ENCODE assay signal across 17 mouse cellular contexts in genomic region chr17:83482817-83483536, GRCm38 (mm10). TPM values are rescaled to one million over a fixed set of nuclear protein-coding genes. Genes with fewer than 3 reads are reported as not detected.
DNase-seq lines count a peak whose midpoint lies in the region; ATAC-seq lines count a peak whose summit lies in the region.
"Had no signal": no experiment of that assay in that cellular context is flagged by ENCODE, and none has a peak within 500 bp of the region (broad histone marks: within the 10 kb centered on the region; RNA-seq: fewer than 3 reads in every experiment).

No protein-coding gene starts in this region.

- no peak overlapping the region for H3K27ac ChIP-seq in kidney, embryonic 15.5 days
- H3K27ac ChIP-seq in intestine, embryonic 16.5 days (ENCODE audit: low read length): peak overlapping the region; percentile 61
- H3K27ac ChIP-seq: embryonic facial prominence, embryonic 10.5 days; forebrain, embryonic 13.5 days; hindbrain, embryonic 10.5 days; hindbrain, embryonic 14.5 days had no signal

- H3K9ac ChIP-seq in kidney, embryonic 15.5 days: no peak overlapping the region
- no peak overlapping the region for H3K9ac ChIP-seq in intestine, embryonic 16.5 days (ENCODE audit: low read depth, low read length)
- H3K9ac ChIP-seq: forebrain, embryonic 13.5 days; forebrain, postnatal 0 days; heart, embryonic 12.5 days; hindbrain, embryonic 14.5 days had no signal

- WGBS in kidney, embryonic 15.5 days: 93% methylated on average over 7 of the region's 7 CpGs
- WGBS in intestine, embryonic 16.5 days: 74% methylated on average over 7 of the region's 7 CpGs

- peak; percentile 19 for DNase-seq in kidney, adult 11 months
- no peak for DNase-seq in kidney, adult 18-20 months
- DNase-seq in kidney, postnatal 14 days: peak; percentile 18
- DNase-seq in cerebellum, postnatal 14 days: no peak
- DNase-seq in gastrocnemius, postnatal 25 days: no peak
- DNase-seq: adrenal gland, postnatal 10 days; cerebellum, adult 11 months; cerebellum, adult 9-10 months; forebrain, postnatal 0 days; gastrocnemius, postnatal 14 days had no signal

- no peaks in the 10 kb centered on the region for H3K27me3 ChIP-seq in kidney, embryonic 15.5 days
- H3K27me3 ChIP-seq in intestine, embryonic 16.5 days (replicated peaks; ENCODE audit: control insufficient read depth, insufficient read depth, low read length): no peaks in the 10 kb centered on the region
- H3K27me3 ChIP-seq: forebrain, embryonic 13.5 days; heart, embryonic 12.5 days had no signal

- H3K4me2 ChIP-seq in kidney, embryonic 15.5 days: no peak overlapping the region
- H3K4me2 ChIP-seq in intestine, embryonic 16.5 days (ENCODE audit: low read depth, low read length): no peak overlapping the region
- H3K4me2 ChIP-seq: forebrain, embryonic 13.5 days; heart, embryonic 12.5 days; hindbrain, embryonic 14.5 days had no signal

- ATAC-seq in kidney, embryonic 15.5 days (replicated peaks; ENCODE audit: low FRiP score): no peak
- ATAC-seq in intestine, embryonic 16.5 days: peak; percentile 87
- ATAC-seq: forebrain, embryonic 13.5 days; forebrain, postnatal 0 days had no signal

- H3K9me3 ChIP-seq in kidney, embryonic 15.5 days (replicated peaks): no peaks in the 10 kb centered on the region
- no peaks in the 10 kb centered on the region for H3K9me3 ChIP-seq in intestine, embryonic 16.5 days (ENCODE audit: control insufficient read depth, low read length)
- H3K9me3 ChIP-seq: embryonic facial prominence, embryonic 10.5 days; forebrain, embryonic 13.5 days; heart, embryonic 12.5 days; hindbrain, embryonic 10.5 days had no signal

- 0 out of 2 replicates have a peak, but pooled peaks cover 3% of the 10 kb centered on the region for H3K4me1 ChIP-seq in kidney, embryonic 15.5 days
- H3K4me1 ChIP-seq in intestine, embryonic 16.5 days (ENCODE audit: control insufficient read depth, insufficient read depth, low read length): peaks cover 8% of the 10 kb centered on the region; the same call in 1 of the 2 replicates
- H3K4me1 ChIP-seq: heart, embryonic 12.5 days; hindbrain, embryonic 10.5 days had no signal

- H3K4me3 ChIP-seq in kidney, embryonic 15.5 days (replicated peaks): no peak overlapping the region
- no peak overlapping the region for H3K4me3 ChIP-seq in intestine, embryonic 16.5 days (ENCODE audit: low read length)
- H3K4me3 ChIP-seq: embryonic facial prominence, embryonic 10.5 days; forebrain, embryonic 13.5 days; heart, embryonic 12.5 days; hindbrain, embryonic 10.5 days had no signal

- H3K36me3 ChIP-seq in kidney, embryonic 15.5 days: peaks cover 39% of the 10 kb centered on the region
- peaks cover 19% of the 10 kb centered on the region; the same call in 1 of the 2 replicates for H3K36me3 ChIP-seq in intestine, embryonic 16.5 days (ENCODE audit: control insufficient read depth, insufficient read depth, low read length)

RNA-seq across cellular contexts. Expression of gene Cox7a2l, which starts 34.2 kb away (rescaled TPM):
- 189 and 196 TPM in 2 replicates for polyA plus RNA-seq in kidney, embryonic 15.5 days (2015; fragmentation: Nextera tagmentation; extraction: Ambion mirVana)
- polyA plus RNA-seq in intestine, embryonic 16.5 days (2015; fragmentation: Nextera tagmentation; extraction: Ambion mirVana): 189 and 191 TPM in 2 replicates
- 100 to 1,000 TPM; 134 to 151 TPM for total RNA-seq in gastrocnemius, postnatal 25 days (2021)

Comparison
In these comparisons a context has a peak if more than half of its experiments do, and no peak if none do; other contexts are left out.
1. DNase-seq: peak in kidney, adult 11 months (single experiment) and kidney, postnatal 14 days (single experiment); none in kidney, adult 18-20 months (single experiment), cerebellum, postnatal 14 days (0 of 2) and gastrocnemius, postnatal 25 days (single experiment).